Mouse (Mus musculus) stomach, postnatal 0 days (tissue): ENCODE results near the gene Gp1ba. TPM values are rescaled to one million over a fixed set of nuclear protein-coding genes. Genes with fewer than 3 reads are reported as not detected.
A peak's percentile ranks its signal among the peaks of the same experiment; 100 is the strongest.

Experiments used
- ATAC-seq: fragments of 200-750 bp; cut with Nextera tagmentation; 2 replicates; pipeline ENCODE4 v1.8.0; 2017; ENCODE audit not compliant: low FRiP score, low TSS enrichment
- DNase-seq: peaks from one replicate; pipeline ENCODE4 v3.0.0-alpha.2; 2016; ENCODE audit warnings: low spot score
- H3K27ac ChIP-seq: fragments of 300-500 bp; sonication (generic); replicated peaks from 2 replicates; pipeline ENCODE4 v1.5.1; 2014; ENCODE audit warnings: mild to moderate bottlenecking, control low read depth
- H3K27me3 ChIP-seq: fragments of 300-500 bp; sonication (generic); 2 replicates; pipeline ENCODE4 v1.6.1; 2014; ENCODE audit warnings: low read length; ENCODE audit not compliant: control insufficient read depth, insufficient read depth
- H3K36me3 ChIP-seq: fragments of 300-500 bp; sonication (generic); 2 replicates; pipeline ENCODE4 v1.6.1; 2014; ENCODE audit warnings: low read length, mixed read lengths; ENCODE audit not compliant: control insufficient read depth, insufficient read depth
- H3K4me1 ChIP-seq: fragments of 300-500 bp; sonication (generic); replicated peaks from 2 replicates; pipeline ENCODE4 v1.6.1; 2014; ENCODE audit warnings: antibody characterized with exemption; ENCODE audit not compliant: control insufficient read depth, insufficient read depth
- H3K4me2 ChIP-seq: fragments of 300-500 bp; sonication (generic); replicated peaks from 2 replicates; pipeline ENCODE4 v1.6.1; 2014; ENCODE audit warnings: low read depth, mild to moderate bottlenecking, control low read depth, moderate library complexity
- H3K4me3 ChIP-seq: fragments of 300-500 bp; sonication (generic); 2 replicates; pipeline ENCODE4 v1.5.1; 2014; ENCODE audit warnings: low read depth, low read length, control low read depth
- H3K9ac ChIP-seq: fragments of 300-500 bp; sonication (generic); 2 replicates; pipeline ENCODE4 v1.6.1; 2014; ENCODE audit warnings: mild to moderate bottlenecking, low read length, control low read depth, mixed read lengths
- H3K9me3 ChIP-seq: fragments of 300-500 bp; sonication (generic); 2 replicates; pipeline ENCODE4 v1.6.1; 2016; ENCODE audit warnings: low read length; ENCODE audit not compliant: control insufficient read depth
- CTCF ChIP-seq: IDR thresholded peaks from 2 replicates; pipeline ENCODE4 v1.5.1; 2016; ENCODE audit warnings: antibody characterized with exemption, low read depth, mild to moderate bottlenecking, moderate library complexity
- EP300 ChIP-seq: optimal IDR thresholded peaks from 2 replicates; pipeline ENCODE3; 2016; ENCODE audit warnings: antibody characterized with exemption
- WGBS: fragments of 180-500 bp; shearing (Covaris S2); extraction: QIAGEN DNeasy Blood & Tissue Kit; methylation state at CpG from one replicate; pipeline ENCODE4 v1.1.7; 2014; 5-methylcytosine and 5-hydroxymethylcytosine counted together
- polyA plus RNA-seq: library from polyadenylated mRNA; unstranded; fragments of >200 nt; fragmentation: Nextera tagmentation; extraction: Ambion mirVana; gene quantifications from 2 replicates; pipeline ENCODE4 v1.2.1, GENCODE M21; 2015

Gp1ba gene
- polyA plus RNA-seq, 1 experiment from 2014 or later = 0.07 TPM

- peak overlapping the region; percentile 86 for H3K9ac ChIP-seq
- H3K27ac ChIP-seq = no peak overlapping the region
- ATAC-seq = no peak
- peak overlapping the region; percentile 74 for H3K4me3 ChIP-seq
- peaks cover 3% of the 10 kb centered on the region for H3K4me1 ChIP-seq
- H3K36me3 ChIP-seq = peaks cover 23% of the 10 kb centered on the region
- peak overlapping the region; percentile 92 for H3K4me2 ChIP-seq
- 67% methylated on average over 4 of the region's 4 CpGs for WGBS
- TF ChIP-seq EP300 (no peak), CTCF (no peak)
- H3K27me3 ChIP-seq = no peaks in the 10 kb centered on the region
- H3K9me3 ChIP-seq = no peaks in the 10 kb centered on the region
- DNase-seq = no peak
These were observed 9.6 kb downstream of the Gp1ba start for GRCm38 (mm10) chr11:70648512-70648911.

- no peak for DNase-seq
- H3K4me3 ChIP-seq = no peak overlapping the region
- peaks cover 3% of the 10 kb centered on the region for H3K4me1 ChIP-seq
- H3K36me3 ChIP-seq = peaks cover 22% of the 10 kb centered on the region
- no peaks in the 10 kb centered on the region for H3K9me3 ChIP-seq
- no peak overlapping the region for H3K9ac ChIP-seq
- no peak for ATAC-seq
- H3K27me3 ChIP-seq = no peaks in the 10 kb centered on the region
- no peak for TF ChIP-seq CTCF
- TF ChIP-seq EP300 = no peak
- H3K4me2 ChIP-seq = no peak overlapping the region
- 75% methylated on average over 8 of the region's 8 CpGs for WGBS
- H3K27ac ChIP-seq = peak overlapping the region; percentile 79; the same call in 1 of the 2 replicates
These were observed 10.3 kb downstream of the Gp1ba start for GRCm38 (mm10) chr11:70649185-70649734.

GRCm38 (mm10) chr11:70650322-70651175 is 11.6 kb downstream of the Gp1ba start:
- 50% methylated on average over 12 of the region's 12 CpGs for WGBS
- Histone ChIP-seq H3K9ac (no peak overlapping the region; the same call in 1 of the 2 replicates), H3K36me3 (peaks cover 14% of the 10 kb centered on the region), H3K27me3 (no peaks in the 10 kb centered on the region), H3K4me3 (peak overlapping the region; percentile 13; the same call in 1 of the 2 replicates), H3K4me2 (peak overlapping the region; percentile 27), H3K27ac (peak overlapping the region; percentile 79), H3K4me1 (peaks cover 3% of the 10 kb centered on the region), H3K9me3 (no peaks in the 10 kb centered on the region)
- no peak for TF ChIP-seq CTCF
- TF ChIP-seq EP300 = no peak
- no peak for DNase-seq
- no peak for ATAC-seq

GRCm38 (mm10) chr11:70651391-70651790 is 12.5 kb downstream of the Gp1ba start:
- H3K27ac ChIP-seq = peak overlapping the region; percentile 67
- H3K4me3 ChIP-seq = peak overlapping the region; percentile 13; the same call in 1 of the 2 replicates
- TF ChIP-seq EP300 (no peak), CTCF (no peak)
- no peaks in the 10 kb centered on the region; the same call in none of the 2 replicates for H3K4me1 ChIP-seq
- ATAC-seq (no peak), DNase-seq (peak; percentile 62)
- H3K9me3 ChIP-seq = no peaks in the 10 kb centered on the region
- WGBS = 22% methylated on average over 2 of the region's 2 CpGs
- peaks cover 14% of the 10 kb centered on the region for H3K36me3 ChIP-seq
- H3K9ac ChIP-seq = no peak overlapping the region; the same call in 1 of the 2 replicates
- H3K27me3 ChIP-seq = no peaks in the 10 kb centered on the region
- peak overlapping the region; percentile 90 for H3K4me2 ChIP-seq

- no peak for DNase-seq
- peaks cover 5% of the 10 kb centered on the region for H3K4me1 ChIP-seq
- peak overlapping the region; percentile 99; the same call in 1 of the 2 replicates for H3K9ac ChIP-seq
These were observed 13.3 kb downstream of the Gp1ba start for GRCm38 (mm10) chr11:70652029-70652883.

More at GRCm38 (mm10) chr11:70652029-70652883, 13.3 kb downstream of the Gp1ba start:
- Histone ChIP-seq H3K27ac (peak overlapping the region; percentile 67), H3K27me3 (no peaks in the 10 kb centered on the region), H3K36me3 (peaks cover 14% of the 10 kb centered on the region), H3K4me2 (peak overlapping the region; percentile 90), H3K4me3 (peak overlapping the region; percentile 100), H3K9me3 (no peaks in the 10 kb centered on the region)
- 37% methylated on average over 12 of the region's 12 CpGs for WGBS
- ATAC-seq = no peak
- TF ChIP-seq EP300 = no peak
- no peak for TF ChIP-seq CTCF
